Mouse (Mus musculus) CH12.LX (cell line): Measurements from ENCODE around the gene Npcd. TPM values are rescaled to one million over a fixed set of nuclear protein-coding genes. Genes with fewer than 3 reads are reported as not detected.
A peak's percentile ranks its signal among the peaks of the same experiment; 100 is the strongest.

Experiments used
- DNase-seq: peaks from one replicate; pipeline ENCODE4 v3.0.0-alpha.2; 2013; ENCODE audit errors: extremely low read depth
- H3K27ac ChIP-seq: 2 replicates; pipeline ENCODE4 v1.5.1; 2012; ENCODE audit warnings: low read depth, mild to moderate bottlenecking, control low read depth, moderate library complexity; ENCODE audit not compliant: insufficient read depth
- H3K27me3 ChIP-seq: replicated peaks from 2 replicates; pipeline ENCODE3; 2012; ENCODE audit warnings: inconsistent platforms
- H3K36me3 ChIP-seq, 2 experiments: replicated peaks in 1 of 2; 2 replicates each; pipeline versions ENCODE3 to v1.6.1; 2012; ENCODE audit warnings: inconsistent platforms in 1 of 2, low read length in 1 of 2, mild to moderate bottlenecking in 1 of 2, mixed read lengths in 1 of 2, moderate library complexity in 1 of 2; ENCODE audit not compliant: control insufficient read depth in 1 of 2, insufficient read depth in 1 of 2
- H3K4me1 ChIP-seq, 2 experiments: 2 replicates each; pipeline ENCODE4 v1.6.1; 2012; ENCODE audit warnings: inconsistent platforms in 1 of 2, moderate library complexity in 1 of 2; ENCODE audit not compliant: insufficient read depth in 2 of 2, control insufficient read depth in 1 of 2
- H3K4me2 ChIP-seq: 2 replicates; pipeline ENCODE4 v1.6.1; 2012; ENCODE audit warnings: low read depth, mild to moderate bottlenecking, control low read depth; ENCODE audit not compliant: poor library complexity, insufficient read depth, severe bottlenecking
- H3K4me3 ChIP-seq, 3 experiments: fragments of 150-350 bp in 1 of 3; sonication (generic) in 1 of 3; replicated peaks in 1 of 3; 2 replicates each; pipeline versions ENCODE3 to v1.5.1; 2011 to 2012; ENCODE audit warnings: low read depth in 2 of 3, low read length in 2 of 3, mild to moderate bottlenecking in 2 of 3, moderate library complexity in 2 of 3, control low read depth in 1 of 3, improper control_type of control experiment in 1 of 3, inconsistent platforms in 1 of 3, mixed read lengths in 1 of 3; ENCODE audit not compliant: poor library complexity in 1 of 3
- H3K79me2 ChIP-seq: replicated peaks from 2 replicates; pipeline ENCODE4 v1.6.1; 2012; ENCODE audit warnings: mild to moderate bottlenecking, moderate library complexity; ENCODE audit not compliant: control insufficient read depth, poor library complexity, insufficient read depth, severe bottlenecking; ENCODE audit errors: extremely low read depth
- H3K9ac ChIP-seq: 2 replicates; pipeline ENCODE4 v1.6.1; 2012; ENCODE audit warnings: low read depth, mild to moderate bottlenecking, control low read depth, moderate library complexity; ENCODE audit not compliant: insufficient read depth
- H3K9me3 ChIP-seq: replicated peaks from 2 replicates; pipeline ENCODE3; 2012; ENCODE audit warnings: low read length, inconsistent platforms, mixed read lengths
- BHLHE40 ChIP-seq: IDR thresholded peaks from 2 replicates; pipeline ENCODE4 v1.6.1; 2011; ENCODE audit warnings: mild to moderate bottlenecking, low read depth, low read length, improper control_type of control experiment
- CTCF ChIP-seq, 2 experiments: IDR thresholded peaks in 1 of 2; conservative IDR thresholded peaks in 1 of 2; 2 replicates each; pipeline ENCODE4 v1.5.1; 2011 to 2012; ENCODE audit warnings: low read depth in 2 of 2, low read length in 2 of 2, improper control_type of control experiment in 1 of 2, inconsistent platforms in 1 of 2, mild to moderate bottlenecking in 1 of 2, moderate library complexity in 1 of 2
- HCFC1 ChIP-seq: IDR thresholded peaks from 2 replicates; pipeline ENCODE4 v1.6.1; 2012; ENCODE audit warnings: low read depth, mild to moderate bottlenecking, inconsistent platforms, low read length, improper control_type of control experiment
- JUND ChIP-seq: conservative IDR thresholded peaks from 2 replicates; pipeline ENCODE4 v1.6.1; 2011; ENCODE audit warnings: low read depth, low read length, improper control_type of control experiment
- MAZ ChIP-seq: IDR thresholded peaks from 2 replicates; pipeline ENCODE4 v1.6.1; 2012; ENCODE audit warnings: low read depth, mild to moderate bottlenecking, inconsistent platforms, low read length, improper control_type of control experiment, moderate library complexity
- MEF2A ChIP-seq: IDR thresholded peaks from 2 replicates; pipeline ENCODE4 v1.6.1; 2014; ENCODE audit warnings: low read depth, mild to moderate bottlenecking, inconsistent platforms, low read length, improper control_type of control experiment, borderline replicate concordance
- MYC ChIP-seq: IDR thresholded peaks from 2 replicates; pipeline ENCODE4 v1.6.1; 2011; ENCODE audit warnings: low read depth, mild to moderate bottlenecking, improper control_type of control experiment, low read length
- POLR2A ChIP-seq: IDR thresholded peaks from 2 replicates; pipeline ENCODE4 v1.6.1; 2011; ENCODE audit warnings: low read depth, mild to moderate bottlenecking, improper control_type of control experiment, low read length
- POLR2AphosphoS2 ChIP-seq: IDR thresholded peaks from 2 replicates; pipeline ENCODE4 v1.6.1; 2011; ENCODE audit warnings: low read depth, low read length, improper control_type of control experiment
- RAD21 ChIP-seq: IDR thresholded peaks from 2 replicates; pipeline ENCODE4 v1.6.1; 2011; ENCODE audit warnings: low read depth, mild to moderate bottlenecking, low read length, improper control_type of control experiment, moderate library complexity
- SIN3A ChIP-seq: IDR thresholded peaks from 2 replicates; pipeline ENCODE4 v1.6.1; 2012; ENCODE audit warnings: low read length, improper control_type of control experiment, inconsistent platforms
- SMC3 ChIP-seq: IDR thresholded peaks from 2 replicates; pipeline ENCODE4 v1.6.1; 2011; ENCODE audit warnings: low read depth, low read length, improper control_type of control experiment
- TCF12 ChIP-seq: IDR thresholded peaks from 2 replicates; pipeline ENCODE4 v1.6.1; 2014; ENCODE audit warnings: low read depth, mild to moderate bottlenecking, inconsistent platforms, low read length, improper control_type of control experiment
- USF2 ChIP-seq: conservative IDR thresholded peaks from 2 replicates; pipeline ENCODE4 v1.6.1; 2011; ENCODE audit warnings: low read depth, low read length, improper control_type of control experiment
- ZMIZ1 ChIP-seq: IDR thresholded peaks from 2 replicates; pipeline ENCODE4 v1.6.1; 2012; ENCODE audit warnings: low read depth, mild to moderate bottlenecking, inconsistent platforms, low read length, improper control_type of control experiment
- dilution Hi-C: fragments of 300-500 bp; cut with MboI; formaldehyde crosslinking; loops from 2 replicates; pipeline ENCODE4 v1.14.3; 2020; ENCODE audit warnings: low sequenced_read_pairs; ENCODE audit not compliant: extremely low pct_unique_long_range_greater_than_20kb, extremely low pct_ligation_motif_present
- in situ Hi-C: fragments of 300-500 bp; cut with MboI; formaldehyde crosslinking; loops from 3 replicates; pipeline ENCODE4 v1.14.3; 2019; ENCODE audit warnings: low sequenced_read_pairs, low pct_ligation_motif_present, low pct_unique_long_range_greater_than_20kb, mixed read lengths
- polyA plus RNA-seq: library from polyadenylated mRNA; unstranded; fragments of >175 nt; gene quantifications from 2 replicates; pipeline ENCODE4 v1.2.1, GENCODE M21; 2012; ENCODE audit warnings: low read depth; ENCODE audit not compliant: insufficient read length
- total RNA-seq, 2 experiments: library from RNA; depleted of rRNA; stranded (reverse); fragments of 300-350 nt in 1 of 2; fragments of >200 nt in 1 of 2; gene quantifications; 2 replicates each; pipeline ENCODE4 v1.2.3; 2012 to 2014

The Npcd gene
- total and polyA plus RNA-seq, 3 experiments: 0.59 TPM; not detected in 2

DNA sequence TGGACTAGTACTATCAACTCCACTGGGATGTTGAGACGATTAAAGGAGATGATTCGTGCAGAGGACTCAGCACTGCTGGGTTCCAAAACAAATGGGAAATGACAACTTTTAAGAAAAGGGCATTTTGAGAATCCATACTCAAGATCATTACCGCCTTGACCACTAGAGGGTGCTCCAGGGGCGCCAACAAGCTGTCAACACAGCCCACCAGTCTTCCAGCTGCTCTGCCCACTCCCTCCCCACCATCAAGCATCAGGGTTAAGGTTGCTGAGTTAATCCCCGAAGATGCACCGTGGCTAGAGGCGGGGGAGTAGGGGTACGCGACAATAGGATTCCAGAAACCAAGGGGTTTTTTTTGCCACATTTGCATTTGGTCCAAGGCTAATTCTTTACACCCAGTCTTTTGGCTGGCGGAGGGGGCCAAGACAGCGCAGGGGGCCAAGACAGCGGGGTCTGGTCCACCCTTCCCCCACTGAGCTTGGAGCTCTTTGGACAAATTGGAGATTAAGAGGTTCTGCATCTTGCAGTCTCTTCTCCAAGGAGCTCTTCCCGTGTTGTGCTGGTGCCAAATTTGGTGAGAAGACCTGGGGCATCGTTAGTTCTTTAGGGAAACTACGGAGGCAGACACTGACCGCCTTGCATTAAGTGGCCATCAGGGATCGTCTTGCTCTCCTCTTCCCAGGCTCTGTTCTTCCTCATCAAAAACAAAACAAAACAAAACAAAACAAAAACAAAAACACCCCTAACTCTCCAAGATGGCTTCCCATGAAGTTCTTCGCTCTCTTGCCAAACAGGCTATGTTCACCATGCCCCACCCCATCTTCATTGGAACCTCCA is 1.8 kb downstream of the Npcd start:
- H3K9me3 ChIP-seq: no peaks in the 10 kb centered on the region
- dilution Hi-C loops: no loop called here
- peaks cover 25 to 51% of the 10 kb centered on the region in 2 experiments for H3K36me3 ChIP-seq
- peaks cover 3 to 37% of the 10 kb centered on the region in 2 experiments; a peak in 2 of 4 replicates for H3K4me1 ChIP-seq
- H3K4me2 ChIP-seq: peak overlapping the region; percentile 92
- H3K79me2 ChIP-seq: peaks cover 11% of the 10 kb centered on the region
- peak overlapping the region; percentile 74 to 87 (median 84) for H3K4me3 ChIP-seq
- peak; percentile 81 for DNase-seq
- no peak overlapping the region for H3K27ac ChIP-seq
- TF ChIP-seq CTCF (conservative IDR thresholded peaks at IDR 0.05 in 1 of 2, IDR thresholded peaks at IDR 0.05 in 1 of 2; ENCODE audit: low read depth in 2 of 2, low read length in 2 of 2): peak; percentile 79 to 90
- 0 out of 2 replicates have a peak, but pooled peaks have one; percentile 5 for TF ChIP-seq MAZ
- no peak for TF ChIP-seq POLR2AphosphoS2
- TF ChIP-seq MEF2A: no peak
- no peak for TF ChIP-seq BHLHE40
- TF ChIP-seq JUND: no peak
- peak; percentile 74 for TF ChIP-seq SMC3
- peak; percentile 82 for TF ChIP-seq RAD21
- no peak for TF ChIP-seq MYC
- TF ChIP-seq SIN3A: peak; percentile 77
- TF ChIP-seq USF2: no peak
- 0 out of 2 replicates have a peak, but pooled peaks have one; percentile 19 for TF ChIP-seq POLR2A
- TF ChIP-seq ZMIZ1: no peak
- no peak for TF ChIP-seq TCF12
- H3K27me3 ChIP-seq: peaks cover 14% of the 10 kb centered on the region
- in situ Hi-C loops: loop anchor here (5.0 to 10.0 kb wide), 2 partner anchors 53 to 80 kb away; no protein-coding TSS in a partner anchor
- peak overlapping the region; percentile 81 for H3K9ac ChIP-seq

GRCm38 (mm10) chr15:79830388-79830787 is 3.6 kb downstream of the Npcd start:
- Histone ChIP-seq H3K4me2 (no peak overlapping the region), H3K9ac (no peak overlapping the region), H3K36me3 (peaks cover 39 to 68% of the 10 kb centered on the region in 2 experiments), H3K79me2 (peaks cover 11% of the 10 kb centered on the region), H3K27ac (no peak overlapping the region), H3K4me3 (no peak overlapping the region), H3K27me3 (peaks cover under 1% of the 10 kb centered on the region), H3K9me3 (no peaks in the 10 kb centered on the region), H3K4me1 (peaks cover 3 to 54% of the 10 kb centered on the region in 2 experiments; a peak in 3 of 4 replicates)
- dilution Hi-C loops: no loop called here
- peak; percentile 86 for DNase-seq
- in situ Hi-C loops: loop anchor here (5.0 to 10.0 kb wide), 2 partner anchors 54 to 82 kb away; no protein-coding TSS in a partner anchor
- TF ChIP-seq MEF2A: no peak
- no peak for TF ChIP-seq HCFC1
- TF ChIP-seq ZMIZ1: peak; percentile 25; the same call in 1 of the 2 replicates
- peak; percentile 86 to 95 for TF ChIP-seq CTCF (conservative IDR thresholded peaks at IDR 0.05 in 1 of 2, IDR thresholded peaks at IDR 0.05 in 1 of 2; ENCODE audit: low read depth in 2 of 2, low read length in 2 of 2)
- TF ChIP-seq RAD21: peak; percentile 65
- TF ChIP-seq SMC3: peak; percentile 81
- no peak for TF ChIP-seq POLR2A
- no peak for TF ChIP-seq TCF12
